Mouse (Mus musculus) heart, embryonic 16.5 days (tissue): Measurements from ENCODE around the gene Aldh18a1. TPM values are rescaled to one million over a fixed set of nuclear protein-coding genes. Genes with fewer than 3 reads are reported as not detected.
A peak's percentile ranks its signal among the peaks of the same experiment; 100 is the strongest.
"Not testable (repeated sequence)": the region's sequence is repeated elsewhere in the genome, so short reads cannot be mapped to it uniquely, and the experiment has no call there.

Experiments
- ATAC-seq: fragments of 200-750 bp; cut with Nextera tagmentation; replicated peaks from 2 replicates; pipeline ENCODE4 v1.8.0; 2017; ENCODE audit warnings: moderate number of reproducible peaks; ENCODE audit not compliant: insufficient read depth, low FRiP score; ENCODE audit errors: extremely low read depth
- H3K27ac ChIP-seq: fragments of 300-500 bp; sonication (generic); 2 replicates; pipeline ENCODE4 v1.5.1; 2014; ENCODE audit warnings: mild to moderate bottlenecking, low read length, control low read depth, moderate library complexity
- H3K27me3 ChIP-seq: fragments of 300-500 bp; sonication (generic); 2 replicates; pipeline ENCODE4 v1.6.1; 2014; ENCODE audit warnings: low read length, mixed read lengths; ENCODE audit not compliant: control insufficient read depth, insufficient read depth
- H3K36me3 ChIP-seq: fragments of 300-500 bp; sonication (generic); 2 replicates; pipeline ENCODE4 v1.6.1; 2014; ENCODE audit not compliant: control insufficient read depth, insufficient read depth
- H3K4me1 ChIP-seq: fragments of 300-500 bp; sonication (generic); 2 replicates; pipeline ENCODE4 v1.6.1; 2014; ENCODE audit warnings: low read length, mixed read lengths; ENCODE audit not compliant: control insufficient read depth, insufficient read depth
- H3K4me2 ChIP-seq: fragments of 300-500 bp; sonication (generic); 2 replicates; pipeline ENCODE4 v1.6.1; 2014; ENCODE audit warnings: low read depth, mild to moderate bottlenecking, control low read depth, low read length
- H3K4me3 ChIP-seq: fragments of 300-500 bp; sonication (generic); 2 replicates; pipeline ENCODE4 v1.5.1; 2014; ENCODE audit warnings: mild to moderate bottlenecking, control low read depth, low read length
- H3K9ac ChIP-seq: fragments of 300-500 bp; sonication (generic); 2 replicates; pipeline ENCODE4 v1.6.1; 2014; ENCODE audit warnings: low read length, control low read depth
- H3K9me3 ChIP-seq: fragments of 300-500 bp; sonication (generic); replicated peaks from 2 replicates; pipeline ENCODE4 v1.6.1; 2016; ENCODE audit warnings: low read length; ENCODE audit not compliant: control insufficient read depth
- WGBS: fragments of 180-500 bp; shearing (Covaris S2); extraction: QIAGEN DNeasy Blood & Tissue Kit; methylation state at CpG from one replicate; pipeline ENCODE4 v1.1.7; 2014; 5-methylcytosine and 5-hydroxymethylcytosine counted together
- polyA plus RNA-seq: library from polyadenylated mRNA; unstranded; fragments of >200 nt; fragmentation: Nextera tagmentation; extraction: Ambion mirVana; gene quantifications from 2 replicates; pipeline ENCODE4 v1.2.1, GENCODE M21; 2015

The Aldh18a1 gene
- polyA plus RNA-seq, 1 experiment from 2014 or later, result 58.3 TPM

DNA sequence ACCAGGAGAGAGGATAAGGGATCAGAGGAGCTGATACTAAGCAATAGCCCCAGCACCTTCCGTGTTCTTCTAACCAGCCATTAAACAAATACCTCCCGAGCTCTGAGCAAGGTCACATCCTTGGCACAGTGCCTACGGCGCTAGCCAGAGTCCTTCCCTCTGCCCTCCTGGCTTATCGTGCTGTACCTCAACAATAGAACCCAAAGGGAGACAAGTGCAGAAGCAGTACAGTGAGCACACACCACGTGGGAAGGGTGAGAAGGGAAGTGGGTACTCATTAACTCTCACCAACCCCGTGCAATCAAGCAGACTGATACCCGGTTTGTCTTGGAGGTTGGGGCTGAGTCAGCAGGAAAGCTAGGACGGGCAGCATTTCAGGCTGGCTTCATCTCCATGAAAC is 17.5 kb downstream of the Aldh18a1 start:
- Histone ChIP-seq H3K27me3 (no peaks in the 10 kb centered on the region), H3K9me3 (peaks cover 14% of the 10 kb centered on the region), H3K27ac (peak overlapping the region; percentile 71), H3K4me1 (peaks cover 5% of the 10 kb centered on the region), H3K4me2 (no peak overlapping the region), H3K9ac (no peak overlapping the region), H3K4me3 (no peak overlapping the region), H3K36me3 (peaks cover 77% of the 10 kb centered on the region)
- ATAC-seq, result peak; percentile 86
- 52% methylated on average over 9 of the region's 9 CpGs for WGBS

DNA sequence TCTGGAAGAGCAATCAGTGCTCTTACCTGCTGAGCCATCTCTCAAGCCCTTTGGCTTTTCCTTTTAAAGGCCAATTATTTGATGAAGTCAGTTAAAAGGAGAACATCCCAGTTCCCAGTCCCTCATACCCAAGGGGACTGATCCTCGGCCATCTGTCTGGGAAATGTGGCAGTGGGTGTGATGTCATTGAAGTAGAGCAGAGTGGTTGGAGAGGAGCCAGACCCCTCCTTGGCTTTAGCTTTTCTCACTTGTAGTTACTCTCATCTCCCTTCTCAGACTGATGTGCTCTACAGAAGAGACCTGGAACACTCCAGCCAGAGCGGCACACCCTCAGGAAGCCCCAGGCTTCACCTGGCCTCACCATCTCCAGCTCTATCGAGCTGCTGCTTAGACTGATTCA is 20.6 kb downstream of the Aldh18a1 start:
- 0 out of 2 replicates have a peak overlapping the region, but pooled peaks have one; percentile 13 for H3K9ac ChIP-seq
- ATAC-seq, result no peak
- 57% methylated on average over 3 of the region's 3 CpGs for WGBS
- peaks cover 67% of the 10 kb centered on the region for H3K36me3 ChIP-seq
- no peak overlapping the region for H3K4me2 ChIP-seq
- 0 out of 2 replicates have a peak overlapping the region, but pooled peaks have one; percentile 35 for H3K27ac ChIP-seq
- peaks cover 14% of the 10 kb centered on the region for H3K4me1 ChIP-seq
- peaks cover 14% of the 10 kb centered on the region for H3K9me3 ChIP-seq
- no peak overlapping the region for H3K4me3 ChIP-seq
- no peaks in the 10 kb centered on the region for H3K27me3 ChIP-seq

DNA sequence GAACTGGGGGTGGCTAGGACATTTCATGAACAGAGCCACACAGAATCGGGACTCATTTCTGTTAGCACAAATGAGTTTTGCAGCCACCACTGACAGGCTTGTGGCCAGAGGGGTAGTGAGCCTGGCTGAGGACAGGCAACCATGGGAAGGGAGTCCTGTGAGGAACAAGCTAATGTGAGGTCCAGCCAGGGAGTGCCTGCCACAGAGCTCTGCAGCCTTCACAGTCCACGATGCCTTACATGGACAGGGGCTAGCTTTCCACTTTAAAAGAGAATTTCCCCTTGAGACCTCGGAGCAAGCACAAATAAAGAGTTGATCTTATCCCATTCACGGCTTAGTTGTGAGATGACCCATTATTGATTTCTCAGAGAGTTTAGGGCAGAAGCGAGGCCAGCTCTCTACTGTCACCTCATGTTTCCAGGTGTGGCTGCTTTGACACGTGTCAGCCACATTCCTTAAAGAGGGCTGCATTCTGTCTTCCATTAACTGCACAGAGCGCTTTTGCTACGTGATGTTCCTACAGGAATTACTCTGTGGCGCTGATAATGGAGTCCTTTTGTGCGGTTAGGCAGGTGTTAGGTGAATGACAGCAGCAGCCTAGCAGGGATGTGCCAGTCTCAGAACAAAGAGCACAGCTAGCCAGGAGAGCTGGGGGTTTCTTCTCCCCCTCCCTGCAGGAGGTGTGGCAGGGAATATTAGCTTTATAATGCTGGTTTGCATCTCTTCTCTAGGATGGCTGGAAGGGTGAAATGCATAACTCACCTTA is 24.2 kb downstream of the Aldh18a1 start:
- 59% methylated on average over 10 of the region's 10 CpGs for WGBS
- H3K9ac ChIP-seq, result no peak overlapping the region; the same call in 1 of the 2 replicates
- peaks cover 48% of the 10 kb centered on the region for H3K36me3 ChIP-seq
- H3K4me2 ChIP-seq, result no peak overlapping the region
- H3K4me3 ChIP-seq, result no peak overlapping the region
- peak overlapping the region; percentile 62 for H3K27ac ChIP-seq
- ATAC-seq, result peak; percentile 85
- peaks cover 14% of the 10 kb centered on the region for H3K4me1 ChIP-seq
- no peaks in the 10 kb centered on the region for H3K27me3 ChIP-seq
- no peaks in the 10 kb centered on the region for H3K9me3 ChIP-seq

DNA sequence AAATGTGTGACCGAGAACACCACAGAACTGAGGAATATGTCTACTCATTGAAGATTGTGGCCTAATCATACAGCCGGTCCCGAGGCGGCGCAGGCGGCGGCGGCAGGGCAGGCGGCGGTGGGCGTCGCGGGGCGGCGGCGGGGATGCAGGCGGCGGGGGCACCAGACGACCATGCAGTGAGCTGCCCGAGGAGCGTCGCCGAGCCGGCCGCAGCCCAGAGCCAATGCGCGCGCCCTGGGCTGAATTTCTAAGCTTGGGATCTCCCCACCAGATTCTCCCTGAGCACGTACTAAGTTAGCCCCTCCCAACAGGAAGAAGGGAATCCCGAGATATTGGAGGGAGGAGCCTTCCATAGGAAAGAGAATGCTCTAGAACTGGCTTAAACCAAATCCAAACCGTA is 26.7 kb downstream of the Aldh18a1 start:
- not testable (repeated sequence) for H3K4me3 ChIP-seq, H3K27ac ChIP-seq, ATAC-seq, H3K27me3 ChIP-seq, H3K4me1 ChIP-seq, H3K9ac ChIP-seq, H3K9me3 ChIP-seq, H3K4me2 ChIP-seq
- 64% methylated on average over 12 of the region's 31 CpGs for WGBS
- peaks cover 40% of the 10 kb centered on the region for H3K36me3 ChIP-seq

DNA sequence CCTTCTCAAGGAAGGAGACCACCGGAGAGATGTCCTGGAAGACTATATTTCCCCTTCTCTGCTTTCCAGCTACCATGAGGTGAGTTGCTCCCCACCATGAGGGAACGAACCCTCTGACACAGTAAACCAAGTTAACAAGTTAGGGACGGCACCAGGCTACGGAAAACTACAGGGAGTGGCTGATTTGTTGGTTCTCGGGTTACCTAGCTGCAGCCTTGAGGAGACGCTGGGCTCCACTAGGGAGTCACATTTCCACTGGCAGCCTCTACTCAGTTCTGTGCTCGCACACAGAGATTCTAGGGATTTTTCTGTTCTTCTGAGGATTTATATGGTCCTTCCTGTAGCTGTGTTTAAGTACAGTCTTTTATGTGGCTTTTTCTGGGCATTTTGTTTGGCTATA is 32.2 kb downstream of the Aldh18a1 start:
- no peak for ATAC-seq
- Histone ChIP-seq H3K4me1 (no peaks in the 10 kb centered on the region), H3K9ac (no peak overlapping the region), H3K9me3 (no peaks in the 10 kb centered on the region), H3K36me3 (peaks cover 37% of the 10 kb centered on the region), H3K4me3 (no peak overlapping the region), H3K4me2 (no peak overlapping the region), H3K27me3 (no peaks in the 10 kb centered on the region), H3K27ac (no peak overlapping the region)
- 84% methylated on average over 7 of the region's 7 CpGs for WGBS

DNA sequence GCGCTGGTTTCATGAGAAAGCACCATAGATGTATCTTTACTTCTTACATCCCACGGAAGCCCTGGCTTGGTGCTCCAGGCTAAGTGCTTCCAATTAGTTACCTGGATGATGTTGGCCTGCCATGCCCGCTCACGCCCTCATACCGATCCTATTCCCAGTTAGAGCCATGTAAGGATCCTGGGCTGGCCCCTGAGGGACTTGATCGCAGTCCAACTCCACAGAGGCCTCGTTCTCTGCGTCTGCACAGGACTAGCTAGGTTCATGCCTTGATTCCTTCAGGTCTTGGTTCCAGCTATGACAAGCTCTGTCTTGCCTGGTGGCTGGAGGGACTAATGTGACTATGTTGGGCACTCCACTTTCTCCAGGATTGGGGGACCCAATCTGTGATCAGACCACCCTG is 33.1 kb downstream of the Aldh18a1 start:
- Histone ChIP-seq H3K4me3 (no peak overlapping the region), H3K4me2 (no peak overlapping the region), H3K9ac (no peak overlapping the region), H3K27ac (no peak overlapping the region), H3K9me3 (no peaks in the 10 kb centered on the region), H3K4me1 (no peaks in the 10 kb centered on the region; the same call in 1 of the 2 replicates), H3K27me3 (no peaks in the 10 kb centered on the region), H3K36me3 (peaks cover 45% of the 10 kb centered on the region)
- 93% methylated on average over 8 of the region's 8 CpGs for WGBS
- no peak for ATAC-seq

DNA sequence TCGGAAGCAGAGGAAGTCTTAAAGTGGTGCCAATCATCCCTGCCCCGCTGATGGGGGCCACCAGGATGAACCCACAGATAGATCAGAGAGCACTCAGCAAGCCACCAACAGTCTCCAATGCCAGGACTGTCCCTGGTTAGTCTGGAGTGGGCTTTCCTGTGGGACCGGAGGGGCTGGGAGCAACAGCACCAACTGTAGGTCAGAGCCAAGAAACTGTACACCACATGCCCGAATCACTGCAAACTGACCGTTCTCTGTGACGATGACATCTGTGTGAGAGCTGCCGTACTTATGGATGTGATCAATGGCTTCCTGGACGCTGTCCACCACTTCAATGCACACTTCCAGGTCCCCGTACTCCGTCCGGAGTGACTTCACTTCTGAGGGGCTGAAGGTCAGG is 33.9 kb downstream of the Aldh18a1 start:
- Histone ChIP-seq H3K36me3 (peaks cover 45% of the 10 kb centered on the region), H3K4me1 (peaks cover 7% of the 10 kb centered on the region), H3K9ac (no peak overlapping the region), H3K4me2 (no peak overlapping the region), H3K27ac (no peak overlapping the region), H3K4me3 (no peak overlapping the region), H3K9me3 (no peaks in the 10 kb centered on the region), H3K27me3 (no peaks in the 10 kb centered on the region)
- no peak for ATAC-seq
- 78% methylated on average over 11 of the region's 11 CpGs for WGBS

DNA sequence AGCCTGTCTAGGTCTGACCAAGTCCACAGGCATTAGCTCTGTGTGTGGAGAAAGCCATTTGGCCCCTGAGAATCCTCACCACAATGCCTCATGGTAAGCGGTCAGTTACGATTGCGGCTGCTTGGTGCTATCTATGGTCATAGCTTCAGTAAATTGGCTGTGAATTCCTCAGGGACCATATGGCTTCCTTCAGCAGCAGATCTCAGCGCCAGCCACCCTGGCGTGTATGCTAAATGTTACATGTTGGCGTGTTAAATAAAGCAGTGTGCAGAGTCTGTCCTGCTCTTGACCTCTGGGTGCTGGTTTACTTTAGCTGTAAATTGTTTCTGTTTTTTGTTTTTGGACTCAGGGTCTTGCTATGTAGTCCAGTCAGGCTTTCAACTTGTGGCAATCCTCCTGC is 34.4 kb downstream of the Aldh18a1 start:
- Histone ChIP-seq H3K4me3 (no peak overlapping the region), H3K36me3 (peaks cover 45% of the 10 kb centered on the region), H3K4me2 (no peak overlapping the region), H3K4me1 (peaks cover 12% of the 10 kb centered on the region), H3K27ac (no peak overlapping the region), H3K27me3 (no peaks in the 10 kb centered on the region), H3K9me3 (no peaks in the 10 kb centered on the region), H3K9ac (no peak overlapping the region)
- 62% methylated on average over 6 of the region's 6 CpGs for WGBS
- no peak for ATAC-seq

DNA sequence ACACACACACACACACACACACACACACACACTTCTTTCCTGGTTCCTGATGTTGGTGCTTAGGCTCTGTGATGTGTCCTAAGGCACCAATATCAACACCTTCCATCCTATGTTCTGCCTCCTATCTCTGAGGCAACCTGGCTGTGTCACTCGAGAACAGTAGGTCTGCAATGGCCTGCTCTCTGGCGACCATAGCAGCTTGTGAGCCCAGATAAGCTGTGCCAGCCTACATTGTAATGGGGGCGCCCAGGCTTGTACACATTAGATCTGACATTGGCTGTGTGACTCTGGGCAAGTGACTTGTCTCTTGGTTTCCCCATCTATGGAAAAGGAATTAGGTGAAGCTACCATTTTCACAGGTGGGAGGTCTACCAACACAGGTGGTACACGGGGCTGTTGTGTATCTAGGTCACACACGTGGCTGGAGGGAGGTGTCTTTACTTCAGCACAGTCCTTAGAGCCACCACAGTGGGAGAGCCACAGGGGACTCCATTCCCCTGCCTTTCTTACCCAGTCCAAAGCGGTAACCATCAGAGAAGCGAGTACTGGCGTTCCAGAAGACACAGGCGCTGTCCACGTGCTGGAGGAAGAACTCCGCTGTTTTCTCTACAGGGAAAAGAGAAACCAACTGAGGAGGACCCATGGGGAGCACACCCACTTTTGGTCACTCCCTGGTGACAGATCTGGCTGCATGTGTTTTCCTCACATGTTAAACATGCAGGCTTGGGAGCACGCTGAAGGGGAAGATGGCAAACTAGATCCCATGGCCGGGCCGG is 35.1 kb downstream of the Aldh18a1 start:
- no peak for ATAC-seq
- no peaks in the 10 kb centered on the region for H3K27me3 ChIP-seq
- no peaks in the 10 kb centered on the region for H3K9me3 ChIP-seq
- no peak overlapping the region for H3K4me2 ChIP-seq
- no peak overlapping the region for H3K27ac ChIP-seq
- H3K4me3 ChIP-seq, result no peak overlapping the region
- no peak overlapping the region for H3K9ac ChIP-seq
- peaks cover 17% of the 10 kb centered on the region for H3K4me1 ChIP-seq
- peaks cover 45% of the 10 kb centered on the region for H3K36me3 ChIP-seq
- WGBS, result 87% methylated on average over 14 of the region's 14 CpGs
